Mouse (Mus musculus) embryonic fibroblast, embryonic 13.5 days (primary cell): ENCODE measurements at regions not wholly inside any gene's neighbourhood (a gene's known extent, or its start where the extent isn't known, plus 50 kb on each side); places are given as distances from the start of the nearest gene placed in this dataset.

ENCODE experiments used
- CTCF ChIP-seq: IDR thresholded peaks from 2 replicates; pipeline ENCODE4 v1.5.1; 2011; ENCODE audit warnings: mild to moderate bottlenecking, control low read depth, low read length, moderate library complexity, borderline replicate concordance; ENCODE audit not compliant: insufficient read depth
- POLR2A ChIP-seq: IDR thresholded peaks from 2 replicates; pipeline ENCODE4 v1.6.1; 2011; ENCODE audit warnings: low read depth, mild to moderate bottlenecking, control low read depth, low read length, moderate library complexity

GRCm38 (mm10) chr5:17296571-17297035, 76.4 kb upstream of the Speer4f2 start:
- TF ChIP-seq POLR2A (no peak), CTCF (no peak)
